Mouse (Mus musculus): ENCODE results near the gene Fkrp.

Gene Fkrp

DNA sequence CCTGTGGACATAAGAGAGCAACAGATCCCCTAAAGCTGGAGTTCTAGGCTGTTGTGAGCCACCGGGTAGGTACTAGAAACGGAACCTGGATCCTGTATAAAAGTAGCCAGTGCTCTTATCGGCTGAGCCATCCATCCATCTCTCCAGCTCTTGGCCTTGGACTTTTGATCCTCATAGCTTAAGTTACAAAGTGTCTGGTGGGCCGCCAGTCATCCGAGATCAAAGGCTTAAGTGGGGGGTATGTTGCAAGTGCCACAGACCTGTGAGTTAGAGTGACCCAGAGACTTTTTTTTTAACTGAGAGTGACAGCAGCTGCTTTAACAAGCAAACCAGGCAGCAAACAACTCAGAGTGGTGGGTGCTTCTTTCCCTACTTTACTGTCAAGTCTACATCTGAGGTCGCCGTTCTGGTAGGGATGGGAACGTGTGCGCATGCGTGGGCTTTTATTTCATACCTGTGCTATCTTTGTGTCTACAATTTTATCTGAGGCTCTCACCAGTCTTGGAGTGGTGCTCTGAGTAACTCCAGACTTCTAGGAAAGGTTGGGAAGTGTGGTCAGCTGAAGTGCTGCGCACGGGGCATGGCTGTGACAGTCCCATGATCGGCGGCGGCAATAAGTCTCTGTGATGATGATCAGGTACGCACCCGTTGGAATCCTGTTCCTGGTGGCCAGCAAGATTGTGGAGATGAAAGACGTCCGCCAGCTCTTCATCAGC is 23.4 kb downstream of the Fkrp start:
- no peak for DNase-seq (ENCODE audit: low spot score in 2 of 2)

- DNase-seq (ENCODE audit: low spot score in 2 of 2) = no peak
Measured at GRCm38 (mm10) chr7:16792316-16792715, 24.2 kb downstream of the Fkrp start.

DNA sequence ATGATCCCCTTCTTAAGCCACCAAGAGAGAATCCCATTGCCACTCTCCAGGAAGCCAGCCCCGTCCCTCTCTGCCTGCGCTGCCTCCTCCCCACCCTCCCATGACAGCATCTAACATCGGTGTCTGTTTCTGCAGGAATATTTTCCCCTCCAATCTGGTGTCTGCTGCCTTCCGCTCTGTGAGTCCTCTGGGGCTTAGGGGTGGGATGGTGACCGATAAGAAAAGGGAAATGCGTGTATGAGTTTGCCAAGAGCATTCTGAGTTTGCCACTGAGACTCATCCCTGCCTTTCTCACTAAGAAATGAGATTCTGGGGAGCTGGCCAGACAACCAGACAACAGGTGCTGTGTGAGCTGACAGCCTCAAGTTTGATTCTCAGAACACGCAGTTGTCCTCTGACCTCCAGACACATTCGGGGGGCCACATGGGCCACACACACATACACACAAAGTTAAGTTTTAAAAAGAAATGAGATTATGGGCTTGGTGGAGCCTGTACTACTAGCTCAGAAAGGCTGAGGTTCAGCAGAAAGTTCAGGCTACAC is 30.9 kb downstream of the Fkrp start:
- no peak for DNase-seq (ENCODE audit: low spot score in 2 of 2)

DNA sequence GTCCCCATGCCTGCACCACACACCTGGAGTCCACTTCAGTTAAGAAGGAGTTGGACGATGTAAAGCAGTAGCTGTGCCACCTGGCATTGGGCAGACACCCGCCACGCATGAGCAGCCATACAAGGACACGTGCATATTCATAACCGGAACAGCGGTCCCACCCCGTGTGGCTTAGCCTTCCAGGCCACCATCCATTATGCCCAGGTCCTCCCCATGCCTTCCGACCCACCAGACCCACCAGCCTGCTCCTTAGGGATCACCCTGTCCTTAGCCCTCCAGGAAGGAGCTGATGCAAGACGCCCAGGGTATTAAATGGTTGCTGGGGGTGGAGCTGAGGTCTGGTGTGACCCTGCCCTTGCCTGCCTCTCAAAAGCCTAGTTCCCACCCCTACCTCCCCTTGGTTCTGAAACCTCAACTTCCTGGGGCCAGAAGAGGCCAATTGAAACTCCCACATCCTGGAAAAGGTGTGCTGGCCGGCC is 32.0 kb downstream of the Fkrp start:
- no peak for DNase-seq (ENCODE audit: low spot score in 2 of 2)

GRCm38 (mm10) chr7:16783758-16784415 is 32.6 kb downstream of the Fkrp start:
- no peak for DNase-seq (ENCODE audit: low spot score in 2 of 2)

GRCm38 (mm10) chr7:16783224-16783688 is 33.3 kb downstream of the Fkrp start:
- no peak for DNase-seq (ENCODE audit: low spot score in 2 of 2)

GRCm38 (mm10) chr7:16782555-16783125 is 33.9 kb downstream of the Fkrp start:
- DNase-seq (ENCODE audit: low spot score in 2 of 2) = no peak

- no peak for DNase-seq (ENCODE audit: low spot score in 2 of 2)
Measured at GRCm38 (mm10) chr7:16781816-16782554, 34.5 kb downstream of the Fkrp start.

- no peak for DNase-seq (ENCODE audit: low spot score in 2 of 2)
Measured at GRCm38 (mm10) chr7:16781555-16781815, 35.0 kb downstream of the Fkrp start.

DNA sequence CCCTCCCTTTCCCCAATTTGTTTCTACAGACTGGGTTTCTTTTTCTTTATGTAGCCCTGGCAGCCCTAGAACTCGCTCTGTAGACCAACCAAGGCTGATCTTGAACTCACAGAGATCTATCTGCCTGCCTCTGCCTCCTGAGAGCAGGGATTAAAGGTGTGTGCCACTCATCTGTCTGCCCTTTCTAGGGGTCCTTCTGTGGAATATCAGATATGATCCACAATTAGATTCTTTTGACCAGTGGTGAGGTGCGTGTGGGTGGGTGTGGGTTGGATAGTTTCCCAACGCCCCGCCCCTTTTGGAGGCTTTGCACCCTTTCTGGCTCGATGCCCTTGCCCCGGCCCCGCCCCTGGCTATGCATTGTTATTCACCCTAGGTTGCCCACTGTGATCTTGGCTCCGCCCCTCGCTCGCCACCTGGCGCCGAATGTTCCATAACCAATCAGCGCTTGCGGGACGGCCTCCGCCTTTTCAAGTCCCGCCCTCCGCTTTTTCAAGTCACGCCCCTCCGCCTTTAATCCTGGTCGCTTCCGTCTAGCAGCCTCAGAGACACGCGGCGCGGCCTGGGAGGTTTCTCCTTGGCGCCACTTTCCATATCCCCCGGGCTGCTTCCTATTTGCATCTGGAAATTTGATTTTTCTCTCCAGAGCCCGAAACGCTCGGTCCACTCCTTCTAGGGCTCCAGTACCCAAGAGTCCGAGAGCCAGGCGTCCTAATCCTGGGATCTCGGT is 35.5 kb downstream of the Fkrp start, which contains the start of gene Slc1a5:
Slc1a5 (plus strand) TSS at position 516 of the 730 bp plus-strand sequence.
- peak; percentile 71 for DNase-seq (ENCODE audit: low spot score in 2 of 2)

DNA sequence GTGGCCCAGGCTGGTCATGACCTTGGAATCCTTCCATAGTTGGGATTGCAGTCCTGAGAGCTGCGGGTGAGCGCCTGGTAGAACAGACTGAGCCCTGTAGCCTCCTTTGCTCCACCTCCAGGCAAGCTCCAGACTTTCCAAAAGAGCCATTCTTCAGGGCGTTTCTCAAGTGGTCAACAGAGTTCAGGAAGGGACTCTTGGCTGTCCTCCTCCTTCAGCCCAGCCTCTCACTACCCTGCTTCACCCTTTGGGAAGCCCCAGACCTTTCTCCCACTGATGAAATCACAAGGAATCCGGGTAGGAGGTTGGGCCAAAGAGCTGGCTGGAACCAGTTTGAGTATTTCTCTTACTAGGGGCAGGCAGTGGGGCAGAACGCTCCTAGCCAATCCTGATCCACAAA is 36.5 kb downstream of the Fkrp start:
- no peak for DNase-seq (ENCODE audit: low spot score in 2 of 2)

DNA sequence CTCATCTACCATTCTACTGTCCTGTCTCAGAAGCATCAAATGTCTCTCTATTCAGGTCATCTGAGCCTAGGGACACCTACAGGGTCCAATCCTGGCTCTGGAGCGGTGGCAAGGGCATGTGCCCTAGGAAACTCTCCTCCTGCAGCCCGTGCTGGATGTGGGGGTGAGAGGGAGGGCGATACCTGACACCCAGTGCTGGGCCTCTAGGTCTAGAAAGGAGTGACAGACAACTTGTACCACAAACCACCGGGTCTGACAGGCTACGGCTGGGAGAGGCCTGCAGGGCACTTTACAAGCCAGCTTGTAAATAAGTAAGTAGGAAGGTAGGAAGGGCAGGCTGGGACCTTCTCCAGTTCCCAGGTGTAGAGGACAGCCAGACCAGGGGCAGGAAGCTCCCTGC is 40.6 kb downstream of the Fkrp start:
- no peak for DNase-seq (ENCODE audit: low spot score in 2 of 2)

DNA sequence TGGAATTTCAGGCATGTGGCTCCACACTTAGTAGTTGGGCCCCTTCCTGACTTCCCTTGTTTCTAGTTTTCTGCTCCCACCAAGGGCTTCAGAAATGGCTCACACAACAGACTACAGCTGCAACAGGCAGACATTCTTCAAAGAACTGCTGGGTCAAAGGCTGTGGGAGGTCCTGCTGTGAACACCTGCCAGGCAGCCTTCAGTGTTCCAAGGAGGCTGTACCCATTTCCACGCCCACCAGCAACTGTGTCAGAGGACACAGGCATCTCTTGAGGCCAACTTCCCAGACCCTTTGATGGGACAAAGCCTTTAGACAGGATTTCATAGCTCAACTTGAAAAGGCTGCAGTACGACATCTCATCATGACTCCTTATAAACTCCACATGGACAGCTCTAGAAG is 50.1 kb downstream of the Fkrp start:
- no peak for DNase-seq (ENCODE audit: low spot score in 2 of 2)

GRCm38 (mm10) chr7:16763463-16764218 is 52.9 kb downstream of the Fkrp start:
- no peak for DNase-seq (ENCODE audit: low spot score in 2 of 2)

DNA sequence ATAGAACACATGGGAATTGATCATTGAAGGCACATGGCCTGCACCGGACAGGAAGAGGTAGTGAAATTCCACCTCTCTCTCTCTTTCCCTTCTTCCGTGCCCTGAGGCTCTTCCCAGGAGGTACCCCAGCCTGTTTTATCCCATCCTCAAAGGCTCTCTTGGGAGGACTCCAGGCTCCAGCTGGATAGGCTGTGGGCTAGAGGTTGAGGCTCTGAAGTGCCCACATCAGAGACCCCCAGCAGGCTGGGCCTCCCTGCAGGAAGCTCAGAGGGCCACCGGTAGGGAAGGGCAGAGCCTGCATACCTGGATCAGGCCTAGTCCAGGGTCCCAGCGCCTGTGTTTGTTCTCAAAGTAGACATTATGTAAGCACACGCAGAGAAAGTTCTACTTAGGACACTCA is 54.9 kb downstream of the Fkrp start:
- DNase-seq (ENCODE audit: low spot score in 2 of 2) = no peak

- DNase-seq (ENCODE audit: low spot score in 2 of 2) = no peak
Measured at GRCm38 (mm10) chr7:16761005-16761481, 55.5 kb downstream of the Fkrp start.

GRCm38 (mm10) chr7:16760292-16760691 is 56.2 kb downstream of the Fkrp start:
- DNase-seq (ENCODE audit: low spot score in 2 of 2) = no peak

Measured in frontal cortex, postnatal 10 days (tissue).